4 mouse cellular contexts compared by ENCODE assay signal in the genomic region with DNA sequence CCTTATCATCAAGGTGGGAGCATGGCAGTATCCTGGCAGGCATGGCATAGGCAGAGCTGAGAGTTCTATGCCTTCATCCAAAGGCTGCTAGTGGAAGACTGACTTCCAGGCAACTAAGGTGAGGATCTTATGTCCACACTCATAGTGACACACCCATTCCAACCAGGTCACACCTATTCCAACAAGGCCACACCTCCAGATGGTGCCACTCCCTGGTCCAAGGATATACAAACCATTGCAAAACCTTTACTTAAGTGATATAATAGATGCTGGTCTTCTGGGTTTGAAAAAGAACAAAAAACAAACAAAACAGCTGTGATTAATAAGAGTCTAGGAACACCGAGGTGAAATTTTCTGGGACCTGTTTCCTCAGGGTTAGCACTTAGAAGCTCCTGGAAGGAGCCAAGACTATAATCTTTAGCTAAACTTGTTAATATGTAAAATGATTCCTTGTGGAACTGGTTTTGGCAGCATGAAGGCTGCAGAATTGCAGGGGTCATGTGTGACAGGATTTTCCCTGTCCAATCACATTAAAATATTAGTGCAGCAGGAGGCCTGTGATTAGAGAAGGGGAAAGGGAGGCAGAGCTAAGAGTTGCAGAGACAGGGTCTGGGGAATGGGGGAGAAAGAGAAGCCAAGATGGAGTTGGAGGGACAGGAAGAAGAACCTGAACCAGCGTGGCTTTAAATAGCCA. TPM values are rescaled to one million over a fixed set of nuclear protein-coding genes. Genes with fewer than 3 reads are reported as not detected.
"Had no signal": no experiment of that assay in that cellular context is flagged by ENCODE, and none has a peak within 500 bp of the region (broad histone marks: within the 10 kb centered on the region; RNA-seq: fewer than 3 reads in every experiment).

No protein-coding gene starts in this region.

RNA-seq across cellular contexts. Expression of a gene that starts 18.5 kb away (rescaled TPM):
- polyA plus RNA-seq: large intestine, adult 2 months; limb, embryonic 10.5 days; midbrain, embryonic 11.5 days; small intestine, adult 2 months had no signal
